Mouse (Mus musculus): Measurements from ENCODE around the gene Mns1. TPM values are rescaled to one million over a fixed set of nuclear protein-coding genes. Genes with fewer than 3 reads are reported as not detected.
"Not testable (repeated sequence)": the region's sequence is repeated elsewhere in the genome, so short reads cannot be mapped to it uniquely, and the experiment has no call there.

Gene Mns1
- polyA plus RNA-seq, 1 experiment: not detected

DNA sequence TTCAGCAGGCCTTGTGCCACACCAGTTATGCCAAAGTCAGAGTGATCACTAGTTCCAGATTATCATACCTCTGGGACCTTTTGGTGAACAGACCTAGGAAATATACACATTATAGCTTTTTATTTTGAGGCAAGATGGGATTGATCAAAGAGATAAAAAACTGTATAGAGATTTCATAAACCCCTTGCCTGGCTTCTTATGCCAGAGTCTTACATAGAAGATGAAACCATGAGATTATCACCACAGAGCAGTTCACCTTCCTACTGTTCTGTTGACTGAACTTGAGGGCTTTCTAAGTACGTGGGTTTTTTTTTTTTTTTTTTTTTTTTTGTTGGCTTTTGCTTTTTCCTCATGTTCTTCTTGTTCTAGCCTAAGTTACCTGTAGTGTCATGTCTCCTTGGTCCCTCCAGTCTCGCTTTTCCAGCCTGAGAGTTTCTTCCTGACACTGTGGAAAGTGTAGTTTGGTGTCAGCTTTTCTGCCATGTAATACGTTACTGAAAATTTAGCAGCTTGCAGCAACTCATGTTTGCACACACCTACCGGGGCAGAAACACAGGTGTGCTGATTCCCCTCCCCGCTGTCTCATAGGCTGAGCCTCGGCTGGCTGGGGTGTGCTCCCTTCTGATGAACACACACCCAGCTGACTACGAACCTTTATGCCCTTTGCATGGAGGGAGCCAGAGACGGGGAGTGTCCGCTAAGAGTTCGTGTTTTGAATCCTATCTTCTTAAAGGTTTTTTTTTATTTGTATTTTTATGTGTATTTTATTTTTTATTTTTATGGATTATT, 4.3 kb downstream of the Mns1 start:
- no peaks in the 10 kb centered on the region; the same call in 1 of the 2 replicates for H3K4me1 ChIP-seq (ENCODE audit: control insufficient read depth, insufficient read depth, low read length)
- no peak overlapping the region for H3K27ac ChIP-seq (ENCODE audit: insufficient read depth, low read depth, low read length)
- 93% methylated on average over 10 of the region's 10 CpGs for WGBS
- no peak overlapping the region for H3K4me3 ChIP-seq (ENCODE audit: insufficient read depth, low read depth, low read length)
- no peak for TF ChIP-seq CTCF (IDR thresholded peaks at IDR 0.05; ENCODE audit: insufficient read depth, low read depth, low read length)
- TF ChIP-seq POLR2A (IDR thresholded peaks at IDR 0.05; ENCODE audit: insufficient read depth, low read depth, low read length): no peak

DNA sequence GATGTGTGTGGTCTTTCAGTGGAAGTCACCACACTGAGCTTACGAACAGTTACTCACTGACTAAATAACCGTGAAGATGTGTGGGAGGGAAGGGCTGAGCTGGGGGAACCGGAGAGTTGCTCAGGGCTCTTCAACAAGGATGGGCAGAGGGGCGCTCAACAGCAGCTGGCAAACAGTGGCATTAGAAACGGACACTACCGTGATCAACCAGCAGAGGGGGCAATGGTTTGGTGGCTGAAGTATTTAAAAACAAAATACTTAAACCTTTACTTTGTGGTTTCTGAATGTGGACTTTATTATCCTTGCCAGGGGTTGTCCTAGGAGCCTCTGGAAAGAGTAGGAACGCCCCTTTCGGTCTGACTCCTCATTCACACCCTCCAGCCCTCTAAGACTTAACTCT, 10.2 kb downstream of the Mns1 start:
- WGBS: 34% methylated on average over 8 of the region's 8 CpGs
- no peak overlapping the region for H3K4me3 ChIP-seq (ENCODE audit: insufficient read depth, low read depth, low read length)
- H3K4me1 ChIP-seq (ENCODE audit: control insufficient read depth, insufficient read depth, low read length): peaks cover 6% of the 10 kb centered on the region; the same call in 1 of the 2 replicates
- H3K27ac ChIP-seq (ENCODE audit: insufficient read depth, low read depth, low read length): no peak overlapping the region
- TF ChIP-seq POLR2A (IDR thresholded peaks at IDR 0.05; ENCODE audit: insufficient read depth, low read depth, low read length): no peak

- Histone ChIP-seq H3K4me1 (ENCODE audit: control insufficient read depth, insufficient read depth, low read length) (peaks cover 6% of the 10 kb centered on the region; the same call in 1 of the 2 replicates), H3K27ac (ENCODE audit: insufficient read depth, low read depth, low read length) (peak overlapping the region; percentile 80), H3K4me3 (ENCODE audit: insufficient read depth, low read depth, low read length) (peak overlapping the region; percentile 41)
- TF ChIP-seq POLR2A (IDR thresholded peaks at IDR 0.05; ENCODE audit: insufficient read depth, low read depth, low read length) (no peak), CTCF (IDR thresholded peaks at IDR 0.05; ENCODE audit: insufficient read depth, low read depth, low read length) (no peak)
- WGBS: 59% methylated on average over 7 of the region's 7 CpGs
These were observed 11.6 kb downstream of the Mns1 start for GRCm38 (mm10) chr9:72449367-72449766.

DNA sequence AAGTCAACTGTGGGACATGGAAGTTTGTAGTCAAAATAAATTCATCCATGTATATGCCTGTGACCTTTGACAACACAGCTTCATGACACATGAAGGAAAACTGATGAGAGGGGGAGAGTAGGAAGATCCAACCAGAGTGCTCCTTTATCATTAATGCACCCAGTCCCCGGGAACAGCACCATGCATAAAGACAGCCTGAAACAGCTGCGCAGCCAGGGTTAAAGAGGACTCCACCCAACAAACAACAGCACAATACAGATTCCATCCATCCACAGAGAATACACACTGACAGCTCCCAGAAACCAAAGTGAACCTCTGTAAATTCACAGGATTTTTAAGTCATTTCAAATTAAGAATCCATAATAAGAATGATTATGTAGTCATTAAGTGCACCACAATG, 12.0 kb downstream of the Mns1 start:
- Histone ChIP-seq H3K4me1 (ENCODE audit: control insufficient read depth, insufficient read depth, low read length) (peaks cover 6% of the 10 kb centered on the region; the same call in 1 of the 2 replicates), H3K4me3 (ENCODE audit: insufficient read depth, low read depth, low read length) (peak overlapping the region; percentile 41), H3K27ac (ENCODE audit: insufficient read depth, low read depth, low read length) (peak overlapping the region; percentile 80)
- WGBS: 49% methylated on average over 2 of the region's 2 CpGs
- no peak for TF ChIP-seq CTCF (IDR thresholded peaks at IDR 0.05; ENCODE audit: insufficient read depth, low read depth, low read length)
- TF ChIP-seq POLR2A (IDR thresholded peaks at IDR 0.05; ENCODE audit: insufficient read depth, low read depth, low read length): no peak

DNA sequence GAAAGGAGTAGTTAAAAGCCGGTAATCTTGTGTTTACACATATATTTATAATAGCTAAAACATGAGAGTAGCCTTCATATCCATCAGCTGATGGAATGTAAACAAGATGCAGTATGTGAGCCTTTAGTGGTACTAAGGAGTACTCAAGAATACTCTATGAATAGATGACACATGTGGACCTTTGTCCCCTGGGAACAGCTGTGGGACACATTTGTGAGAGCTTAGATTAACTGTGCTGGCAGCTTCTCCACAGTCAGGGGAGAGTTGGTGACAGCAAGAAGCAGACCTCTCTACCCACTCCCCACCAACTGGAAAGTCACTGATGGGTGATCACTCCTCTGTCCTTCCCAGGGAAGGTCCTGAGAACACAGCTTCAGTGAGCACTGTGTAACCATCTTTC, 12.6 kb downstream of the Mns1 start:
- WGBS: 49% methylated on average over 1 of the region's 1 CpGs
- H3K4me3 ChIP-seq (ENCODE audit: insufficient read depth, low read depth, low read length): no peak overlapping the region
- peaks cover 6% of the 10 kb centered on the region; the same call in 1 of the 2 replicates for H3K4me1 ChIP-seq (ENCODE audit: control insufficient read depth, insufficient read depth, low read length)
- no peak for TF ChIP-seq POLR2A (IDR thresholded peaks at IDR 0.05; ENCODE audit: insufficient read depth, low read depth, low read length)
- TF ChIP-seq CTCF (IDR thresholded peaks at IDR 0.05; ENCODE audit: insufficient read depth, low read depth, low read length): no peak
- no peak overlapping the region for H3K27ac ChIP-seq (ENCODE audit: insufficient read depth, low read depth, low read length)

- no peak for TF ChIP-seq POLR2A (IDR thresholded peaks at IDR 0.05; ENCODE audit: insufficient read depth, low read depth, low read length)
- WGBS: 83% methylated on average over 6 of the region's 6 CpGs
- Histone ChIP-seq H3K4me3 (ENCODE audit: insufficient read depth, low read depth, low read length) (no peak overlapping the region), H3K27ac (ENCODE audit: insufficient read depth, low read depth, low read length) (no peak overlapping the region), H3K4me1 (ENCODE audit: control insufficient read depth, insufficient read depth, low read length) (peaks cover 6% of the 10 kb centered on the region; the same call in 1 of the 2 replicates)
These were observed 13.3 kb downstream of the Mns1 start for GRCm38 (mm10) chr9:72451111-72451510.

DNA sequence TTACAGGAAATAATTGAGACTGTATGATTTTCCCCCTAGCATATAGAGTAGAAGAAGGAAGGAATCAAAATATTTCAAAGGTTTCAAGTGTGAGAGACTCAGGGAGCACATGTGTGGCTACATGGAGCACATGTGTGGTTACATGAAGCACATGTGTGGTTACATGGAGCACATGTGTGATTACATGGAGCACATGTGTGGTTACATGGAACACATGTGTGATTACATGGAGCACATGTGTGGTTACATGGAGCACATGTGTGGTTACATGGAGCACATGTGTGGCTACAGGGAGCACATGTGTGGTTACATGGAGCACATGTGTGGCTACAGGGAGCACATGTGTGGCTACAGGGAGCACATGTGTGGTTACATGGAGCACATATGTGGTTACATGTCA, 16.5 kb downstream of the Mns1 start:
- H3K4me1 ChIP-seq (ENCODE audit: control insufficient read depth, insufficient read depth, low read length); H3K4me3 ChIP-seq (ENCODE audit: insufficient read depth, low read depth, low read length); H3K27ac ChIP-seq (ENCODE audit: insufficient read depth, low read depth, low read length): not testable (repeated sequence)

DNA sequence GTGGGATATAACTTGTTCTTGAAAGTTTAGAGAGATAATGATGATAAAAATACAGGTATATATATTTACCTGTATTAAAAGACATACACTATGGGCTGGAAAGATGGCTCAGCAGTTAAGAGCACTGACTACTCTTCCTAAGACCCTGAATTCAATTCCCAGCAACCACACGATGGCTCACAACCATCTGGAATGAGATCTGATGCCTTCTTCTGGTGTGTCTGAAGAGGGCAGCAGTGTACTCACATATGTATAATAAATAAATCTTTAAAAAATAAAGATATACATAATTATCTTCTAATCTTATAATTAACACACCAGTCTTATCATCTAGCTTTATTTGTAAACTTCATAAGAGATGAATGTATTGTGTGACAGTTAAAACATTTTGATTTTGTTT, 18.6 kb downstream of the Mns1 start:
- WGBS: 26% methylated on average over 1 of the region's 1 CpGs
- Histone ChIP-seq H3K4me1 (ENCODE audit: control insufficient read depth, insufficient read depth, low read length) (no peaks in the 10 kb centered on the region), H3K27ac (ENCODE audit: insufficient read depth, low read depth, low read length) (no peak overlapping the region), H3K4me3 (ENCODE audit: insufficient read depth, low read depth, low read length) (no peak overlapping the region)
- TF ChIP-seq POLR2A (IDR thresholded peaks at IDR 0.05; ENCODE audit: insufficient read depth, low read depth, low read length) (no peak), CTCF (IDR thresholded peaks at IDR 0.05; ENCODE audit: insufficient read depth, low read depth, low read length) (no peak)

GRCm38 (mm10) chr9:72458233-72458632, 20.4 kb downstream of the Mns1 start:
- Histone ChIP-seq H3K4me3 (ENCODE audit: insufficient read depth, low read depth, low read length) (no peak overlapping the region), H3K4me1 (ENCODE audit: control insufficient read depth, insufficient read depth, low read length) (no peaks in the 10 kb centered on the region), H3K27ac (ENCODE audit: insufficient read depth, low read depth, low read length) (no peak overlapping the region)
- WGBS: 18% methylated on average over 5 of the region's 5 CpGs
- TF ChIP-seq CTCF (IDR thresholded peaks at IDR 0.05; ENCODE audit: insufficient read depth, low read depth, low read length) (peak; percentile 46; the same call in 1 of the 2 replicates), POLR2A (IDR thresholded peaks at IDR 0.05; ENCODE audit: insufficient read depth, low read depth, low read length) (no peak)

DNA sequence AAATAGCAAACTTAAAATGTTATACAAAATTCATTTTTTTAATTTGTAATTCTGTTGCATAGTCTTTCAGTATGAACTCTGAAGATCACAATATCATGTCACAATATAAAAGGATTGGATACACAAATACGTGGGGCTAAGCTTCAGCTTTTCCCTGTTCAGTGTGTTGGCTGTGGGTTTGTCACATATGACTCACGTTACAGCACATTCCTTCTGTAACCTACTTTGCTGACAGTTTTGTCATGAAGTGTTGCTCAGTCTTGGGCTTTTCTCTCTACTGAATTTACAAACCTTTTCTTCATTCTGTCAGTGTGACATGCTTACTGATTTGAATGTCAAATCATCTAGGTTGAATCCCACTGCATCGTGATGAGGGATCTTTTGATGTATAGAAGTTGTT, 21.9 kb downstream of the Mns1 start:
- Histone ChIP-seq H3K4me1 (ENCODE audit: control insufficient read depth, insufficient read depth, low read length) (no peaks in the 10 kb centered on the region), H3K4me3 (ENCODE audit: insufficient read depth, low read depth, low read length) (no peak overlapping the region), H3K27ac (ENCODE audit: insufficient read depth, low read depth, low read length) (no peak overlapping the region)
- 76% methylated on average over 3 of the region's 3 CpGs for whole genome bisulfite sequencing
- TF ChIP-seq POLR2A (IDR thresholded peaks at IDR 0.05; ENCODE audit: insufficient read depth, low read depth, low read length) (no peak), CTCF (IDR thresholded peaks at IDR 0.05; ENCODE audit: insufficient read depth, low read depth, low read length) (no peak)
